Mouse (Mus musculus) forebrain, embryonic 14.5 days (tissue): ENCODE data around the gene Hmgcll1. TPM values are rescaled to one million over a fixed set of nuclear protein-coding genes. Genes with fewer than 3 reads are reported as not detected.

Experiments
- ATAC-seq: fragments of 200-750 bp; cut with Nextera tagmentation; 2 replicates; pipeline ENCODE4 v1.8.0; 2017; ENCODE audit warnings: mild to moderate bottlenecking, moderate library complexity
- DNase-seq: peaks from one replicate; pipeline ENCODE4 v3.0.0-alpha.2; 2015; ENCODE audit warnings: low spot score
- H3K27ac ChIP-seq: fragments of 300-500 bp; sonication (generic); 2 replicates; pipeline ENCODE4 v1.5.1; 2014; ENCODE audit warnings: low read depth, mild to moderate bottlenecking, control low read depth, low read length, moderate library complexity
- H3K27me3 ChIP-seq: fragments of 300-500 bp; sonication (generic); replicated peaks from 2 replicates; pipeline ENCODE4 v1.6.1; 2014; ENCODE audit warnings: low read length, control low read depth, mixed read lengths; ENCODE audit not compliant: control insufficient read depth, insufficient read depth
- H3K36me3 ChIP-seq: fragments of 300-500 bp; sonication (generic); 2 replicates; pipeline ENCODE4 v1.6.1; 2014; ENCODE audit warnings: low read length, control low read depth; ENCODE audit not compliant: control insufficient read depth, insufficient read depth
- H3K4me1 ChIP-seq: fragments of 300-500 bp; sonication (generic); 2 replicates; pipeline ENCODE4 v1.6.1; 2014; ENCODE audit warnings: antibody characterized with exemption, low read length, control low read depth; ENCODE audit not compliant: control insufficient read depth, insufficient read depth
- H3K4me2 ChIP-seq: fragments of 300-500 bp; sonication (generic); 2 replicates; pipeline ENCODE4 v1.6.1; 2014; ENCODE audit warnings: mild to moderate bottlenecking, control low read depth, low read length
- H3K4me3 ChIP-seq: fragments of 300-500 bp; sonication (generic); 2 replicates; pipeline ENCODE4 v1.5.1; 2014; ENCODE audit warnings: low read depth, low read length, control low read depth
- H3K9ac ChIP-seq: fragments of 300-500 bp; sonication (generic); 2 replicates; pipeline ENCODE4 v1.6.1; 2014; ENCODE audit warnings: mild to moderate bottlenecking, low read length, control low read depth, moderate library complexity
- H3K9me3 ChIP-seq: fragments of 300-500 bp; sonication (generic); replicated peaks from 2 replicates; pipeline ENCODE4 v1.6.1; 2016; ENCODE audit warnings: low read length, control low read depth, mixed read lengths; ENCODE audit not compliant: control insufficient read depth
- WGBS: fragments of 180-500 bp; shearing (Covaris S2); extraction: QIAGEN DNeasy Blood & Tissue Kit; methylation state at CpG from one replicate; pipeline ENCODE4 v1.1.7; 2014; 5-methylcytosine and 5-hydroxymethylcytosine counted together
- polyA plus RNA-seq: library from polyadenylated mRNA; unstranded; fragments of >200 nt; fragmentation: Nextera tagmentation; extraction: Ambion mirVana; gene quantifications from 2 replicates; pipeline ENCODE4 v1.2.1, GENCODE M21; 2014

Gene Hmgcll1
- polyA plus RNA-seq, 1 experiment from 2014 or later, result 17.2 TPM

DNA sequence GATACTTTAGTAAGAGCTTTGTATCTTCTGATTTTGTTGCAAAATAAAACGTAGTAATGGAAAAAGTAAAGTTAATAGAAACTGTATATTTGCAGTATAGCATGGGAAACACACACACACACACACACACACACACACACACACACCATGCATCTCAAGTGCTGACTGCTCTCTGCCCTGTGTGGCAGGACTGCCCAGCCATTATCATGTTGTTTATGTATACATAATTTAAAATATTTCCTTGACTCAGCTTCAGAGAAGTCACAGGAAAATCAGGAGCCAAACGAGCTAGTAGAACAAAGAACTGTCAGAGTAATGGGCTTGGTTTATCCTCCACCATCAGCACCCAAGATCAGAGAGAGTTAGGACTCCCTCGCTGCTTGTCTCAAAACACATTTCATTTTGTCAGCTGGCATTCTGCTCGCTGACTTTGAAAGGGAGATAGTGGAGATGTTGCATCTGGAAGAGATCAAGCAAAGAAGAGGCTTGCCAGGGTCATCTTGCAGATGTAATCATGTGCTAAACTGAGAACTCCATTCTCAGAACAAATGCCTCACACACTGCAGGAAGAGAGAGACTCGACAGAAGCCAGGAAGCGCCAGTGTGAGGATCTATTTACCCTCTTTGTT is 7.2 kb upstream of the Hmgcll1 start:
- H3K36me3 ChIP-seq, result no peaks in the 10 kb centered on the region
- WGBS, result 61% methylated on average over 6 of the region's 6 CpGs
- no peak overlapping the region for H3K4me2 ChIP-seq
- ATAC-seq (no peak), DNase-seq (no peak)
- no peaks in the 10 kb centered on the region for H3K9me3 ChIP-seq
- H3K4me1 ChIP-seq, result no peaks in the 10 kb centered on the region
- H3K27me3 ChIP-seq, result no peaks in the 10 kb centered on the region
- no peak overlapping the region for H3K27ac ChIP-seq
- H3K9ac ChIP-seq, result no peak overlapping the region
- H3K4me3 ChIP-seq, result no peak overlapping the region

DNA sequence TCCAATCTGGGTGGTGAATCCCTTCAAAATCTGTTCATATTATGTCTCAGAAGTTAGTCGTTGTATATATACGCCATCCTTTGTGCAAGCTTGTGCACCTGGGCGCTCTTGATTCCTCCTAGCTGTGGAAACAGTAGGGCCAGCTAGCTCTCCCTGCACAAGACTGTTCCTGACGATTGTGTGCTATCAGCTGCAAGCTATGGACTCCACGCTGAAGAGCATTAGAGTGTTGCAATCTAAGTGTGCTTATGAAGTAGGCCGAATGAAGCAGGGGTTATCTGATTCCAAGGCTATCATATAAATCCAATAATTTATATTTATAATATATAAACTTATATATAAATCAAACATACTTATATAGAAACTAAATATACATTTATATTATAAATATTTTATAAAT is 866 bp upstream of the Hmgcll1 start:
- H3K4me1 ChIP-seq, result no peaks in the 10 kb centered on the region
- no peak overlapping the region for H3K9ac ChIP-seq
- H3K4me2 ChIP-seq, result no peak overlapping the region
- H3K4me3 ChIP-seq, result no peak overlapping the region
- H3K9me3 ChIP-seq, result no peaks in the 10 kb centered on the region
- no peaks in the 10 kb centered on the region for H3K27me3 ChIP-seq
- no peak for ATAC-seq
- 80% methylated on average over 6 of the region's 6 CpGs for WGBS
- no peaks in the 10 kb centered on the region for H3K36me3 ChIP-seq
- DNase-seq, result no peak
- H3K27ac ChIP-seq, result no peak overlapping the region

GRCm38 (mm10) chr9:76015971-76016370 is 1.3 kb downstream of the Hmgcll1 start:
- H3K4me3 ChIP-seq, result no peak overlapping the region
- WGBS, result 58% methylated on average over 5 of the region's 5 CpGs
- peak; percentile 72 for DNase-seq
- no peaks in the 10 kb centered on the region for H3K4me1 ChIP-seq
- no peaks in the 10 kb centered on the region for H3K9me3 ChIP-seq
- H3K27me3 ChIP-seq, result no peaks in the 10 kb centered on the region
- no peaks in the 10 kb centered on the region for H3K36me3 ChIP-seq
- no peak overlapping the region for H3K9ac ChIP-seq
- no peak overlapping the region for H3K27ac ChIP-seq
- H3K4me2 ChIP-seq, result peak overlapping the region; percentile 77; the same call in 1 of the 2 replicates
- peak; percentile 16; the same call in 1 of the 2 replicates for ATAC-seq

DNA sequence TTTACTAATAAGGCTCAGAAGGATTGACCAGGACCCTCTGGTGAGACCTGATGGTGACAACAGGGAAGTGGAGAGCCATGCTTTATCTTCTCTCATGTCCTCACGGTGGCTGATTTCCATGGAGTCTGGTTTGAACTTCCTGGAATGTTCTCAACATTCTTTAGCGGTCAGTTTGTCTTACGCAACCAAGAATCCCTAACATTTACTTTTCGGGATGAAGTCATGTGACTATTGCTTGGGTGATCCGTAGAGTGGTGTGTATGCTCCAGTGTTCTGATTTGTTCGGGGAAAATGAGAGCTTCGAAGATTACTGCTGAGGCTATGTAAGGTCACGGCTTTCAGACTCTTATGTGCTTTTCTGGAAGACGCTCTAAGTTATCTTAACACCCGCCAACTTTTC is 1.9 kb downstream of the Hmgcll1 start:
- no peak overlapping the region for H3K4me2 ChIP-seq
- no peak overlapping the region for H3K4me3 ChIP-seq
- no peak overlapping the region for H3K9ac ChIP-seq
- WGBS, result 92% methylated on average over 10 of the region's 10 CpGs
- no peaks in the 10 kb centered on the region for H3K4me1 ChIP-seq
- no peak for ATAC-seq
- no peaks in the 10 kb centered on the region for H3K9me3 ChIP-seq
- DNase-seq, result no peak
- no peaks in the 10 kb centered on the region for H3K36me3 ChIP-seq
- no peak overlapping the region for H3K27ac ChIP-seq
- no peaks in the 10 kb centered on the region for H3K27me3 ChIP-seq

DNA sequence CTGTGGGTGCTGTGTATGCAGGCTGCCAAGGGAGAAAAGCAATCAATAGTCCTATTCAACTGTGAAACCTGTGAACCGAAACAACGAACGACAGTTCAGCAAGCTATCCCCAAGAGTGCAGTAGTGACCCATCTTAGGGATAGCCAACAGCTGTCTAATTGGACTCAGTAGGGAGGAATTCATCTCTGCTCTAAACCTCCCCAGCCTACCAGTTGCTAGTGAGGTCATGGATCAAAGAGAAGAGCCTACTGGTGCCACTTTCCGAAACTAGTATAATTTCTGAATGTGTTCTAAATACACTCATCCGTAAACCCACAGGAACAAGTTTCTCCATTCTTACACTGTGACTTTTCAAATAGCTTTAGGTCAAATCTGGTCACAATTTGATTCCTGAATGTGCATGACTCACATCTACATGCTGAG is 8.9 kb downstream of the Hmgcll1 start:
- H3K4me2 ChIP-seq, result no peak overlapping the region
- H3K4me3 ChIP-seq, result no peak overlapping the region
- no peaks in the 10 kb centered on the region for H3K36me3 ChIP-seq
- 50% methylated on average over 5 of the region's 5 CpGs for WGBS
- no peaks in the 10 kb centered on the region for H3K4me1 ChIP-seq
- no peak overlapping the region for H3K9ac ChIP-seq
- no peak for DNase-seq
- no peaks in the 10 kb centered on the region for H3K9me3 ChIP-seq
- no peaks in the 10 kb centered on the region for H3K27me3 ChIP-seq
- no peak overlapping the region for H3K27ac ChIP-seq
- no peak for ATAC-seq

- H3K27ac ChIP-seq, result no peak overlapping the region
- no peak overlapping the region for H3K9ac ChIP-seq
- WGBS, result 45% methylated on average over 5 of the region's 5 CpGs
- H3K9me3 ChIP-seq, result no peaks in the 10 kb centered on the region
- no peaks in the 10 kb centered on the region for H3K27me3 ChIP-seq
- DNase-seq (no peak), ATAC-seq (no peak)
- H3K4me3 ChIP-seq, result no peak overlapping the region
- H3K36me3 ChIP-seq, result no peaks in the 10 kb centered on the region
- H3K4me2 ChIP-seq, result no peak overlapping the region
- H3K4me1 ChIP-seq, result no peaks in the 10 kb centered on the region
Measured at GRCm38 (mm10) chr9:76024277-76025246, 9.9 kb downstream of the Hmgcll1 start.

GRCm38 (mm10) chr9:76029471-76030199 is 15.0 kb downstream of the Hmgcll1 start:
- DNase-seq (peak; percentile 23), ATAC-seq (no peak)
- Histone ChIP-seq H3K9me3 (no peaks in the 10 kb centered on the region), H3K4me3 (no peak overlapping the region), H3K4me1 (no peaks in the 10 kb centered on the region), H3K27ac (no peak overlapping the region), H3K4me2 (no peak overlapping the region), H3K9ac (no peak overlapping the region), H3K36me3 (no peaks in the 10 kb centered on the region), H3K27me3 (no peaks in the 10 kb centered on the region)
- WGBS, result 85% methylated on average over 16 of the region's 16 CpGs

DNA sequence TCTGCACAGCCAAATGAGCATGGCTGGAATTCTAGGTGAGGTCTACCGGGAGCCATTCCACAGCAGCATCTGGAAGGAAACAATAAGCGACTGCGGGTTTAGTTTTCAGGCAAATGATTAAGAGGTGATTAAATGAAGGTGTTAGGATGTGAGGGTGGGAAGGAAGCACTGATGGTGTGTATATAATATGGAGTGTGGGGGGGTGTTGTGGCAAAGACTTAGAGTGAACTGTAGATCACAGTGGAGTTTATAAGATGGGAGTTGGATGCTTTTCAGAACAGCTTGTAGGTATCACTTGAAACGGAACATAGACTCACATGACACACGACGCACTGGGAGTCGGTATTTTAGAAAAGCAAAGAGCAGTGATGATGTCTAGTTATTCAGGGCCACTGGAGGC is 20.4 kb downstream of the Hmgcll1 start:
- 51% methylated on average over 7 of the region's 7 CpGs for WGBS
- Histone ChIP-seq H3K9me3 (no peaks in the 10 kb centered on the region), H3K27ac (no peak overlapping the region), H3K9ac (no peak overlapping the region), H3K36me3 (no peaks in the 10 kb centered on the region), H3K4me1 (peaks cover 5% of the 10 kb centered on the region; the same call in 1 of the 2 replicates), H3K4me3 (no peak overlapping the region), H3K4me2 (no peak overlapping the region), H3K27me3 (no peaks in the 10 kb centered on the region)
- no peak for DNase-seq
- no peak for ATAC-seq
